Mouse (Mus musculus): Measurements from ENCODE around the gene Hivep3.

DNA sequence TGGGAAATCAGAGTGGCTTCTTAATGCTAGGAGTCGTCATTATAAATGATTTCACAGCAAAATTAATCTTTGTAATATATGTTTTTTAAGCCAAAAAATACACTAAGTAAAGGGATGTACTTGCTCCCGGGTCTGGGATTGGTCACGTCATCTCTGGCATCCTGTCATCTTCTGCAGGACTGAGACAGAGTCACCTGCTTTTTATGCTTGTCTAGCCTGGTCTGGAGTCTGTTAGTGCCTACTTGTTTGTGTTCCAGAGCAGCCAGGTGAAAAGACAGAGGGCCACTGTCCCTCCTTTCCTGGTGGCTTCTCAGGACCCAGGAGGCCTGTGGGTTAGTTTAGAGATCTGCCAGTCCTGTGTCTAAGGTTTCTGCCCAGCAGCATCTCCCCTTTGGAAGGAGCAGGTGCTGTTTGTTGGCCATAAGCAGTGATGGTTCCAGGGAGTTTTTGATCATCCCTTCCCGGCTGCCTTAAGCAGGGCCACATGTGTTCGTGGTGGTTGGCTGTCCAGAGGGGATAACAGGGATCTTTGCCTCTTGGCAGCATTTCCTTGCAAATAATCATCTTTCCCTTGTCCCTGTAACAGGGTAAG is 245.8 kb downstream of the Hivep3 start:
- no peak for TF ChIP-seq CTCF (IDR thresholded peaks at IDR 0.05; ENCODE audit: low read depth, low read length)
- no peak for TF ChIP-seq POLR2A (IDR thresholded peaks at IDR 0.05; ENCODE audit: extremely low read depth, insufficient read depth, low read length)
